Mouse (Mus musculus): ENCODE measurements around the gene Agfg2.
A peak's percentile ranks its signal among the peaks of the same experiment; 100 is the strongest.
"Not testable (repeated sequence)": the region's sequence is repeated elsewhere in the genome, so short reads cannot be mapped to it uniquely, and the experiment has no call there.

Agfg2 gene

DNA sequence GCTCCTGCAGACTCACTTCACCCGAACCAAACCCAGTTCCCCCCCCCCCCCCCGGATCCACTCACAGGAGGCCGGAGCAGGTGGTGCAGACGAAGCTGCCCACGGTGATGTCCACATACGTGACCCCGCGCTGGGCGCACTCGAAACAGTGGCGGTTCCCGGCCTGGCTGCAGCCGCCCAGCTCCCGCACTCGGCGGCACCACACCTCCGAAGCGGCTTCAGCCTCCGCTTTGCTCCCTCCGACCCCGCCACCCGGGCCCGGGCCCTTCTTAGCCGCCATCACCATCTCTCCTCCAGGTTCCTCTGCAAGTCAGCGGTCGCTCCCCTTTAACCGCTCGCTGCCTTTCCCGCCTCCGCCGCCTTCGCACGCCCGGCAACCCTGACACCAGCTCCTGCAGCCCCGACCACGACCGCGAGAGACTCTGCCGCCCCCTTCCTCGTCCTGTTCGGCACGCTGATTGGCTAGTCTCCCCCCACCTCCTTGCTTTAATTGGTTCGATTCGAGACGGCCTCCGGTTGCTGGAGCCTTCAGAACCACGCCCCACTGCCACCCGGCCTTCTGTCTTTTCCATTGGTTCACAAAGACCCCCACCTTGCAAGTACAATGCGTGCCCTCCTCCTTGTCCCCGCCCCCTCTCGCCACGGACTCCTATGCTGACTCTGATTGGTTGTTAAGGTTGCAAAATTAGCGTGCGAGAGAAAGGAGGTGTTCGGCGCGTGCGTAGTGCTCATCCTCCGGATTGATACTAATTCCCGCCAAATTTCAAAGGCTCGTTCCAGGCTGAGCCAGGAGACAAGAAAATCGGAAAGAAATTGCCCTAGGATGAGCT lies at the start of gene Agfg2:
Gene Agfg2, minus strand, starts transcription at position 433 of the 830 bp plus-strand sequence.
- DNase-seq (ENCODE audit: low spot score) = peak; percentile 92

GRCm38 (mm10) chr5:137733638-137734288 lies 49.2 kb upstream of the Agfg2 start:
- no peak for DNase-seq (ENCODE audit: low spot score)

DNA sequence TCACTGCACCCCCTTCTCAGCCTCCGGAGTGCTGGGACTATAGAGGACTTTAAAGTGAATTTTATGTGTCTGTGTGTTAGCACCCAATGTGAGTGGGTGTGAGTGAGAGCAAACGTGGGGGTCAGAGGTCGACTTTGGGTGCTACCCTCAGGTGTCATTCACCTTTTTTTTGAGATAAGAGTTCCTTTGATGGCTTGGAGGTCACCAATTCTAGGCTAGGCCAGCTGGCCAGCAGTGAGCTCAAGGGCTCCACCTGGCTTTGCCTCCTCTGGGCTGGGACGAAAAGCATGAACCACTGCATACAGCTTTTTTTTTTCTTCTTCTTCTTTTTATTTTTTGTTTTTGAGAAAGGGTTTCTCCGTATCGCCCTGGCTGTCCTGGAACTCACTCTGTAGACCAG lies 42.2 kb upstream of the Agfg2 start:
- DNase-seq (ENCODE audit: low spot score) = no peak

DNA sequence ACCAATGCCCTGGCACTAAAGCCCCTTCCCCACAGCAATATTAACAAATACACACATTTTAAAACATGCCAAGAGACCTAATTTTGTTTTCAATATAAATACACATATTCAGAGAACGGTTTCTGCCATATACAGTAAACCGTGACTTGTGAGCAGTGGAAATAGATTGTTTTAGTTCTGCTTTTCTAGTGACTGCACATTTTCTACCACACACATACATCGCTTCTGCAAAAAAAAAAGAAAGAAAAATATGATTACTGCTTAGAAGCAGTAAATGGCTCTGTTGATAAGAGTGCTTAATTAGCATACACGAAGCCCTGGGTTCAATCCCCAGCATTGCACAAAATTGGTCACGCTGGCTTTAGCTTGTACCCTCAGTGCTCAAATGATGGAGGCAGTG lies 39.3 kb upstream of the Agfg2 start:
- DNase-seq (ENCODE audit: low spot score) = no peak

- not testable (repeated sequence) for DNase-seq (ENCODE audit: low spot score)
Observed at GRCm38 (mm10) chr5:137720558-137721164, 36.1 kb upstream of the Agfg2 start.

DNA sequence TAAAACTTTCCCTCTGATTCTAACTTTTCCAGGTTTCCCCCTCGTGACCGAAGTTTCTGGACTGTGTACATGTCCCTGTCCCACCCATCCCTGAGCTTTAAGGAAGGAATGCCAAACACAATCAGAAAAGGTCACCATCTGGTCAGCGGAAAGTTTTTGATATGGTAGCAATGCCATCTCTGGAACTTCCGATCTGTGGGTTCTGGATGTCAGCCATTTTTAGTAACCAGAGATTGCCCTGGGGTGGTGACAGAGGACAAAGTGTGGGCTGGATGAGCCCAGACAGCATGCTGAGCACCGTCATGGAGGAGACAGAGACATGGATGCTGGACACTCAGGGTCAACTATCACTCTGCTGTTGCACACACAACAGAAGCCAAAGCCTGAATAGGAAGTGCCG lies 34.6 kb upstream of the Agfg2 start:
- DNase-seq (ENCODE audit: low spot score) = no peak

GRCm38 (mm10) chr5:137718020-137718790 lies 33.7 kb upstream of the Agfg2 start:
- no peak for DNase-seq (ENCODE audit: low spot score)

- DNase-seq (ENCODE audit: low spot score) = no peak
Observed at GRCm38 (mm10) chr5:137715685-137716084, 31.2 kb upstream of the Agfg2 start.

- no peak for DNase-seq (ENCODE audit: low spot score)
Observed at GRCm38 (mm10) chr5:137713454-137713853, 28.9 kb upstream of the Agfg2 start.

DNA sequence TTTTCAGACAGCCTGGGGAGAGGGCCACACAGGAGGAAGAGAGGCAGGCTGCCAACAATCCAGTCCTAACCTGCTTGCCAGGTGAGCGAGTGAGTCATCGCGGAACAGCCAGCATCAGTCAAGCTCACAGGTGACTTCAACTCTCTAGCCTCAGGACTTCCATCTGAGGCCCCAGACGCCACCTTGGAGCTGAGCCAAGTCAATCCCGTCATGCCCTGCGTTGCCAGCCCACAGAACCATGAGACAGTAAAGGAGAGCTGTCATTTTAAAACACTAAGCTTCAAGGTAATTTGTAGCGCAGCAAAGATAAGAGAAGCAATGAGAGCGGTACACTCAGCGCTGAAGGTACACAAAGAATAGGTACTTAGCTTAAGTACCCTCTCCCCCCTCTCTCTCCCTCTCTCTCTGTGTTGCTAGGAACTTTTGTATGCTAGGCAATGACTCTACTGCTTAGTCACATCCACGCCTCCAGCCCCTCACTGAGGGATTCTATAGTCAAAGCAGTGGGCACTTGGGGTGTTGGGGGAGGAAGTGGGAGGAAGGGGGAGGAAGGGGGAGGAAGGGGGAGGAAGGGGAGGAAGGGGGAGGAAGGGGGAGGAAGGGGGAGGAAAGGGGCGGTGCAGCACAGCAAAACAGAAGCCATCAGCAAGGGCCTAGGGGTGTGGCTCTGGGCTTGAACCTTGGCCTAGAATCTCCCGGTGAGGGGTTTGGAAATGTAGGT lies 22.5 kb upstream of the Agfg2 start:
- DNase-seq (ENCODE audit: low spot score) = peak; percentile 53

DNA sequence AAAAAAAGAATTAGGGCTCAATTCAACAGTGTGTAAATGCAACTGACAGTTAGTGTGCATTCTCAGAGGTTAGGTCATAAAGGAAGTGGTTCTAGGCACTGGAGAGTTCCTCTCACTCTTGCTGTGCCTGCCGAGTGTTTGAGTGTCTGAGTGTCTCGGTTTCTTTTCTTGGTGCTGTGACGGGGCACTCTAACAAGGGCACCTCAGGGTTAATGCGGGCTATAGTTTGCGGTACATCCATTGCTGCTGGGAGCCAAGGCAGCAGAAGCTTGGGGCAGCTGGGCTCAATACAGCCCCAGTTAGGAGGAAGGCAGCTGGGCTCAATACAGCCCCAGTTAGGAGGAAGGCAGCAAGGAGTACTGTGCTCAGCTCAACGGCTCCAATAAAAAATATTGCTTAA lies 20.7 kb upstream of the Agfg2 start:
- no peak for DNase-seq (ENCODE audit: low spot score)

GRCm38 (mm10) chr5:137699850-137700249 lies 15.3 kb upstream of the Agfg2 start:
- no peak for DNase-seq (ENCODE audit: low spot score)

DNA sequence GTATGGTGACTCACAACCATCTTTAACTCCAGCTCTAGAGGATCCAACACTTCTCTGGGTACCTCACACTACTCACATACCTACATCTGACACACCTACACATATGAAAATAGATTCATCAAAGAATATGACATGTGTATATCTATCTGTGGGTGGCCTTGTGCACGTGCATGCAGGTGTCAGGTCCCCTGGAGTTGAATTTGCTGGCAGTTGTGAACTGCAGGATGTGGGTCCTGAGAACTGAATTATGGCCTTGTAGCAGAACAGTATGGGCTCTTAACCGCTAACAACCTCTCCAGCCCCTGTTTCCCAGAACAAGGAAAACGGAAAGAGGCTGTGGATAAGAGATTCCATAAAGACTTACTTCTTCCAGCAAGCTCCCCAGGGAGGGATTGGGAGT lies 14.6 kb upstream of the Agfg2 start:
- no peak for DNase-seq (ENCODE audit: low spot score)

GRCm38 (mm10) chr5:137695930-137696329 lies 11.4 kb upstream of the Agfg2 start:
- no peak for DNase-seq (ENCODE audit: low spot score)

GRCm38 (mm10) chr5:137694796-137695195 lies 10.3 kb upstream of the Agfg2 start:
- no peak for DNase-seq (ENCODE audit: low spot score)

DNA sequence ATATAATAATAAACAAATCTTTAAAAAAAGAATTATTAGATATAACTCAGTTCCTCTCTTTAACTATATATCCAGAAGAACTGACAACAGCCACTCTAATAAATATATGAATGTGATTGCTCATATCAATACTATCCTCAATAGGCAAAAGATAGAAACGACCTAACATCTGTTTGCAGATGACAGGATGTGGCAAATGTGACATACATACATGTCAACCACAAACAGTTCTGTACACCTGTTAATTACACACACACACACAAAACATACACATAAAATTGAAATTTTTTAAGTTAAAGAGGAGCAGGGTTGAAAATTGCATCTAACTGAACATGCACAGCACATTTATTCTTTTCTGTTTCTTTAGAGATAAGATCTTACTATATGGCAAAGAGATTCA lies 7.4 kb upstream of the Agfg2 start:
- DNase-seq (ENCODE audit: low spot score) = no peak

DNA sequence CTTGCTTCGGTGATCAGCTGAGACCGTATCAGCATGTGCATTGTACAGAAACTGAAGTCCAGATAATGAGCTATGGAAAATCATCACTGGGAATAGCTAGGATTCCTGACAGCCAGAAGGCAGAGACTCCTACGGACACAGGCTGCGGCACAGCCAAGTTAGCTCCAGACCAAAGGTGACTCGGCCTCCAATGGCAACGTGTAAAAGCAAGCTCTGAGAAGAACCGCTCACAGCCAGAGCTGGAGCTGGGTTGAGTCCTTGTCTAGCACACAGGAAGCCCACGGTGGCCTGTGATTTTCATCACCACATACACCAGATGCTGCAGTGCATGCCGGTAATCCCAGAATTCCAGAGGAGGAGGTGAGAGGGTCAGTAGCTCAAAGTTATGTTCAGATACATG lies 6.0 kb upstream of the Agfg2 start:
- no peak for DNase-seq (ENCODE audit: low spot score)

GRCm38 (mm10) chr5:137689974-137690373 lies 5.4 kb upstream of the Agfg2 start:
- DNase-seq (ENCODE audit: low spot score) = no peak

DNA sequence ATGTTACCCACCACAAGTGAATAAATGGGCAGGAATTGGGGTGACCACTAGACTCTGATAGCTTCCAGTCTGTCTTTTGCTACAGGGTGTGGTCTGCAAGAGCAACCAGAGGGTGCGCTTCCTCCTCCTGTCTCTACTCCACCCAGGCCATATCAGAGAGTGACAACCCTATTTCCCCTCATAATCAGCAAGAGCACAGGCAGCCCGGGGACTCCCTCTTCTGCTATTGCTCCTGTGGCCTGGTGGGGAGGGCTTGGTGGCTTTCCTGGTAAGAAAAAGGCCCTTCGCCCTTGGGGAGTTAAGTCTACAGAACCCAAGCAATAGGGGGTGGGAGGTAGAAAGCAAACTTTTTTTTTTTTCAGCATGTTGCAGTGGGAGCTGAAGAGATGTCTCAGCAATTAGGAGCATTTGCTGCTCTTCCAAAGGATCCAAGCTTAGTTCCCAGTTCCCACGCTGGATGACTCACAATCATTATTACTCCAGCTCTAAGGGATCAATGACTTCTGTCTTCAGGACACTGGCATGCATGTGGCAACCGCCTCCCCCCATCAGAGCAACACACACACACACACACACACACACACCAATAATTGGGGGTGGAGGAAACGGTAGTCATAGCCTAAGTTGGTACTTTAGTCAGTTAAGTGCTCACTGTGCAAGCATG lies 1.7 kb upstream of the Agfg2 start:
- no peak for DNase-seq (ENCODE audit: low spot score)

GRCm38 (mm10) chr5:137685653-137686052 lies 1.1 kb upstream of the Agfg2 start:
- DNase-seq (ENCODE audit: low spot score) = no peak

All from urinary bladder, postnatal 10 days (tissue).